Mouse (Mus musculus) stomach, postnatal 0 days (tissue): ENCODE data around the gene Rrh.

Experiments used
- CTCF ChIP-seq: IDR thresholded peaks from 2 replicates; pipeline ENCODE4 v1.5.1; 2016; ENCODE audit warnings: antibody characterized with exemption, low read depth, mild to moderate bottlenecking, moderate library complexity
- EP300 ChIP-seq: optimal IDR thresholded peaks from 2 replicates; pipeline ENCODE3; 2016; ENCODE audit warnings: antibody characterized with exemption

DNA sequence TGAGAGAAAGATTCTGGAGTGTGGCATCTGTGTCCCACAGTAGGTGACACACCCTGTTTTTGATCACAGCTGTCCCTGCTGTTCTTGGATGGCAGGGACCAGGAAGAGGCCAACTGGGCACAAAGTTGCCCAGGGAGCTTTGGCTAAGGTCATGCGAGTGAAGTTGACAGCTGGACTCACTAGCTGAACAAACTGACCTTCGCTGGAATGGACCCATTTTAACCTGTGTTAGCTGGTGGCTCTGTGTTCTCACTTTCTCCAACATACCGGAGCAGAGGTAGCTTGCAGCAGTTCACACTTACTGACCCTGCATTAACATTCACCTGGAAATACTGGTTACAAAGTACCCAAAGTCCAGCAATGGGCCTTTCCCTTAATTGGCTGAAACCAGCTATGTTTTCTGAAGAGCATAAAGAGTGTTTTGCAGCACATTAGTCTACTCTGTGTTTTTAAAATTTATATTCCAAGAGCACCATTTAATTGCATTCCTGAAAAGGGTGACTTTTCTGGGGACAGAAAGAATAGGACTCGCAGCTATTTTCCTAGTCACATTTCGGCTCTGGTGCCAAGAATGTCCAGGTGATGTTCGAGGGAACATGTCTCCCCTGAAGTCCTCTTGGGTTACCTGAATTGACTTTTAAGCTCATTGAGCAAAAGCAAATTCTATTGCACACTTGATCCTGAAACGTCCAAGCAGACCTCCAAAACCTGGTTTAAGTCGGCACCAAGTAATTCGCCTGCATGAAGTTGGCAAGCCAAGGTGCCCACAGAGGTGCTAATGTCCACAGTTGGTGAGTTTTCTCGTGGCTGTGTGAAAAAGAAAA, 55.2 kb downstream of the Rrh start:
- TF ChIP-seq CTCF: no peak
- TF ChIP-seq EP300: no peak
